Mouse (Mus musculus): ENCODE results near the gene Sult3a2.
"Not testable (repeated sequence)": the region's sequence is repeated elsewhere in the genome, so short reads cannot be mapped to it uniquely, and the experiment has no call there.

The Sult3a2 gene

GRCm38 (mm10) chr10:33786604-33787003 is at the start of gene Sult3a2:
Gene Sult3a2, minus strand, starts transcription at chr10:33786704.
- DNase-seq (ENCODE audit: low read depth, low spot score) = no peak

GRCm38 (mm10) chr10:33820892-33821291 is 34.4 kb upstream of the Sult3a2 start:
- DNase-seq (ENCODE audit: low read depth, low spot score) = no peak

- DNase-seq (ENCODE audit: low read depth, low spot score) = no peak
Observed at GRCm38 (mm10) chr10:33816923-33817322, 30.4 kb upstream of the Sult3a2 start.

DNA sequence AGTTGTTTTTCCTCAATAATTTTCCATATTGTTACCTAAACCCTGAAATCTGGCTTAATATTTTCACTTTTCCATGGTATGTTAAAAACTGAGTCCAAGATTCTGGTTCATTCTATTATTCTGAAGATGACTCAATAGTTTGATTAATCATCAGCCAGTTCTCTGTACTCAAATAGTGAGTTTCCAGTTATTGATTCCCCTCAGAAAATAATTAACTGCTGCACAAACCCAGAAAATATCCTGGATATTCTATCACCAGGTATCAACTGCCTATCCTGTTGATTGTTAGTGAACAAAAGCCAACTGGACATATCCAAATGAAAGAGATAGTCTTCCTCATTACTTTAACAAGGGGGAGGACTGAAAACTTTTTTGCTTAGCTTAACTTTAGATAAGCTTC is 27.8 kb upstream of the Sult3a2 start:
- no peak for DNase-seq (ENCODE audit: low read depth, low spot score)

DNA sequence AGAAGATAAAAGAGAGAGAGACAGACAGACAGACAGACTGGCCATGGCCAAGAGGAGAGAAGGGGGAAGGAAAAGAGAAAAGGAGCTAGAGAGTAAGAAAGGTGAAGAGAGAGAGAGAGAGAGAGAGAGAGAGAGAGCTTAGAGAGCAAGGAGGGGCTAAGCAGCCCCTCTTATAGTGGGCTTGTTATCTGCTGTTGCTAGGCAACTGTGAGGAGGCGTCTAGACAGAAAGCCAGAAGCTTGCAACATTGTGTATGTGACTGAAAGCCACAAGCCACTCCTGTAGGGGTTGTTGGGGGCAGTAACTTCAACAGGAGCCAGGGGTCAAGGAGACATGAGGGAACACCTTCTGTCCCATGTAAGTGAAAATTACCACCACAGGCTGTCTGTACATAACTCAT is 25.3 kb upstream of the Sult3a2 start:
- DNase-seq (ENCODE audit: low read depth, low spot score) = no peak

DNA sequence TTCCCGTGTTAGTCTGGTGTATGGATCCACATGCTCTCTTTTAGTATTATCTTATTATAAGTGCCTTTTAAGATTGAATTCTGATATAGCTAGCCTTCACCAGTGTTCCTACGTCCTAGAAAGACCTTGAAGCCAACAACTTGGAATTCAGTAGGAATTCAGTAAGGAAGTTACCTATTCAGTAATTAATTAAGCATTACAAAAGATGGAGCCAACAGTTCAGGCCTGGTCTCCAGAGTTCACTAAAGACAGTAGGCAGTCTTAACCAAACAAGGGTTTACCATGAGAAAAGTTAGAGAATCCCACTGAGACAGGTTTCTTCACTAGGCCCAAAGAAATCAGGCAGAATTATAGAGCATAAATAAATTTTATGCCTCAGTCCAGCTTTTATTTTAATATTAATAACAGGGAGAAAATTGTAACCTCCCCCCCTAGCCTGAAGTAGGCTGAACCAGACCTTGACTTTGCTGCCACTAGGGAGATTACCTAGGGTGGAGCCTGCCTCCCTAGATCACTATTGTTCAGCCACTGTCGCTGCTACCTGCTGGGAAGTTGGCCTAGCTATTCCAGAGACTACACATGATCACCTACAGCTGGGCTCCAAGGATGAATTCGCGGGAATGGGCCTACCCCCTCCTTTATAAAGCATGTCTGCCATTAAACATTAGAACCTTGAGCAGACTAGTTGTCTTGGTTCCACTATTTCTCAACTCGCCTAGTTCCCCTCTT is 10.9 kb upstream of the Sult3a2 start:
- not testable (repeated sequence) for DNase-seq (ENCODE audit: low read depth, low spot score)

GRCm38 (mm10) chr10:33796269-33796915 is 9.9 kb upstream of the Sult3a2 start:
- not testable (repeated sequence) for DNase-seq (ENCODE audit: low read depth, low spot score)

DNA sequence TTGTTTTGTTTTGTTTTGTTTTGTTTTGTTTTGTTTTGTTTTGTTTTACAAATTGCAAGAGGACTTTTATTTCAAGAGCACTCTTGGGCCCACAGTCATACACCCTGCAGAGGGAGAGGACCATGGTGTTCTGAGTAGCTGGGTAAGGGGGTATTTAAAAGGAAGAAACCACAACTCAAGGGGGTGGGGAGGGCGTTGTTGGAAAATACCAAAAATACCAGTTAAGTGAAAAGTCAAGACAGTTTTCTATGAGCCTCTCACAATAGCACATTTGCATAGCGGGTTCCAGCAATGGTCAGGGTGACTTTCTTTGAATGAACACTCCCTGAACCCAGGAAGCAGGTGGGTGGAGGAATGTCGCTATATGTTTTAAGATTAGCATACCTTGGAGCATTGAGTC is 5.7 kb upstream of the Sult3a2 start:
- DNase-seq (ENCODE audit: low read depth, low spot score) = not testable (repeated sequence)

- no peak for DNase-seq (ENCODE audit: low read depth, low spot score)
Observed at GRCm38 (mm10) chr10:33787541-33787940, 1.0 kb upstream of the Sult3a2 start.

- not testable (repeated sequence) for DNase-seq (ENCODE audit: low read depth, low spot score)
Observed at GRCm38 (mm10) chr10:33735251-33735650, 51.3 kb downstream of the Sult3a2 start.

- no peak for DNase-seq (ENCODE audit: low read depth, low spot score)
Observed at GRCm38 (mm10) chr10:33733241-33733640, 53.3 kb downstream of the Sult3a2 start.

DNA sequence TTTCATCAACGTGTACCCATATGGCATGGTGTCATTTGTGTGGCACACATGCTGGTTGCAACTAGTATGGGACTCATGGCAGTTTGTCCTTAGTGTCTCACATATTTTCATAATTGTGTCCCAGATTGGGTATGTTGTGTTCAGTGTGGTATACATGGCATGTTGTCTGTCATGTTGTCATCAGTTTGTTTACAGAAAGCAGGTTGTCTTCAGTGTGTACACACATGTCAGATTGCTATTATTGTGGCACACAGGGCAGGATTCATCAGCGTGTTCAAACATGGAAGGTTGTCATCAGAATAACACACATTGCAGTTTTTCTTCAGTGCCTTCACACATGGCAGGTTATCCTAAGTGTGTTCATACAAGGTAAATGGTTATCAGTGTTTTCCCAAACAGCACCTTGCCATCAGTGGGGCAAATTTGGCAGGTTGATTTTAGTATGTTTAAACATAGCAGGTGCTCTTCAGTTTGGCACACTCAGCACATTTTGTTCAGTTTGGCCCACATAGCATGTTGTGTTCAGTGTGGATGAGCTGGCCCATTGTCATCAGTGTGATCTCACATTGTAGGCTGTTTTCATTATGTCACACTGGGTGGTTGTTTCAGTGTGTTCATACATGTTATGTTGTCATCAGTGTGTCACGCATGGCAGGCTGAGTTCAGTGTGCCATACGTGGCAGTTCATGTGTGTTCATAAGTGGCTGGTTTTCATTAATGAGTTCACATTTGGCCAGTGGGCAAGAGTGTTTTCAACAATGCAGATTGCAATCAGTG is 53.9 kb downstream of the Sult3a2 start:
- no peak for DNase-seq (ENCODE audit: low read depth, low spot score)

DNA sequence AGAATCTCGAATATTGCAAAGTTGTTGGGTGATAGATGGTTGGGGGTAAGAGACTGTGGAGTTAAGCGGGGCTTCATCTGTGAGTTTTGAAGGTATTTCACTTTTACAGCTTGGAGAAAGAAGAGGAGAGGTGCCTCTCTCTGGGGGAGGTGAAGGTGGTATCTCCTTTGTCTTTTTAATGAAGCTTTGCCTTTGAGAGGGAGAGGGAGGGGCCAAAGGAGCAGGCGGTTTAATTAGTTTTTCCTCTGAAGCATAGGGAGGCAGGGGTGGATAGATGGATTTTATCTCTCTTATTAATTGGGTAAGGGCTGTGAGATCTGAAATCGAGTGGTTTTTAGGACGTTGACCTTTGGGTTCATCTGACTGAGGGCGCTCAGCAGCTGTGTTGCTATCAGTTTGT is 62.7 kb downstream of the Sult3a2 start:
- no peak for DNase-seq (ENCODE audit: low read depth, low spot score)

GRCm38 (mm10) chr10:33721827-33722438 is 64.6 kb downstream of the Sult3a2 start:
- no peak for DNase-seq (ENCODE audit: low read depth, low spot score)
